Mouse (Mus musculus) embryonic facial prominence, embryonic 11.5 days (tissue): ENCODE results near the gene Mup6. TPM values are rescaled to one million over a fixed set of nuclear protein-coding genes. Genes with fewer than 3 reads are reported as not detected.

Experiments used
- ATAC-seq: fragments of 200-750 bp; cut with Nextera tagmentation; replicated peaks from 2 replicates; pipeline ENCODE4 v1.8.0; 2017; ENCODE audit warnings: low read depth; ENCODE audit not compliant: insufficient number of reproducible peaks, low FRiP score, low TSS enrichment
- DNase-seq: peaks from one replicate; pipeline ENCODE4 v3.0.0-alpha.2; 2015; ENCODE audit warnings: low spot score
- H3K27ac ChIP-seq: fragments of 300-500 bp; sonication (generic); replicated peaks from 2 replicates; pipeline ENCODE4 v1.5.1; 2014; ENCODE audit warnings: mild to moderate bottlenecking, low read depth, low read length, control low read depth
- H3K27me3 ChIP-seq: fragments of 300-500 bp; sonication (generic); 2 replicates; pipeline ENCODE4 v1.6.1; 2014; ENCODE audit warnings: mild to moderate bottlenecking, low read length, moderate library complexity, mixed read lengths; ENCODE audit not compliant: control insufficient read depth, insufficient read depth
- H3K36me3 ChIP-seq: fragments of 300-500 bp; sonication (generic); replicated peaks from 2 replicates; pipeline ENCODE4 v1.6.1; 2014; ENCODE audit warnings: low read depth, mild to moderate bottlenecking, low read length, moderate library complexity, mixed read lengths; ENCODE audit not compliant: control insufficient read depth, insufficient read depth
- H3K4me1 ChIP-seq: fragments of 300-500 bp; sonication (generic); 2 replicates; pipeline ENCODE4 v1.6.1; 2014; ENCODE audit warnings: low read length, mixed read lengths; ENCODE audit not compliant: control insufficient read depth, insufficient read depth
- H3K4me2 ChIP-seq: fragments of 300-500 bp; sonication (generic); 2 replicates; pipeline ENCODE4 v1.6.1; 2014; ENCODE audit warnings: low read depth, mild to moderate bottlenecking, control low read depth, low read length, moderate library complexity
- H3K4me3 ChIP-seq: fragments of 300-500 bp; sonication (generic); 2 replicates; pipeline ENCODE4 v1.5.1; 2014; ENCODE audit warnings: low read depth, low read length, control low read depth
- H3K9ac ChIP-seq: fragments of 300-500 bp; sonication (generic); replicated peaks from 2 replicates; pipeline ENCODE4 v1.6.1; 2014; ENCODE audit warnings: mild to moderate bottlenecking, control low read depth, low read length
- H3K9me3 ChIP-seq: fragments of 300-500 bp; sonication (generic); replicated peaks from 2 replicates; pipeline ENCODE4 v1.6.1; 2016; ENCODE audit warnings: mild to moderate bottlenecking, low read length, inconsistent platforms, mixed read lengths; ENCODE audit not compliant: control insufficient read depth
- WGBS: fragments of 180-500 bp; shearing (Covaris S2); extraction: QIAGEN DNeasy Blood & Tissue Kit; methylation state at CpG from one replicate; pipeline ENCODE4 v1.1.7; 2014; 5-methylcytosine and 5-hydroxymethylcytosine counted together
- polyA plus RNA-seq: library from polyadenylated mRNA; unstranded; fragments of >200 nt; fragmentation: Nextera tagmentation; extraction: Ambion mirVana; gene quantifications from 2 replicates; pipeline ENCODE4 v1.2.1, GENCODE M21; 2014

Gene Mup6
- polyA plus RNA-seq, result not detected in 2 replicates

- Histone ChIP-seq H3K9me3 (no peaks in the 10 kb centered on the region), H3K36me3 (no peaks in the 10 kb centered on the region), H3K4me1 (no peaks in the 10 kb centered on the region), H3K4me3 (no peak within 1 kb of the TSS), H3K27me3 (no peaks in the 10 kb centered on the region), H3K4me2 (no peak within 1 kb of the TSS), H3K27ac (no peak within 1 kb of the TSS), H3K9ac (no peak within 1 kb of the TSS)
- 43% methylated on average over 3 of the region's 3 CpGs for WGBS
- ATAC-seq (no peak), DNase-seq (no peak)
Observed at GRCm38 (mm10) chr4:59963405-59964344, at the start of gene Mup6. Gene Mup6, plus strand, starts transcription at chr4:59964294.

DNA sequence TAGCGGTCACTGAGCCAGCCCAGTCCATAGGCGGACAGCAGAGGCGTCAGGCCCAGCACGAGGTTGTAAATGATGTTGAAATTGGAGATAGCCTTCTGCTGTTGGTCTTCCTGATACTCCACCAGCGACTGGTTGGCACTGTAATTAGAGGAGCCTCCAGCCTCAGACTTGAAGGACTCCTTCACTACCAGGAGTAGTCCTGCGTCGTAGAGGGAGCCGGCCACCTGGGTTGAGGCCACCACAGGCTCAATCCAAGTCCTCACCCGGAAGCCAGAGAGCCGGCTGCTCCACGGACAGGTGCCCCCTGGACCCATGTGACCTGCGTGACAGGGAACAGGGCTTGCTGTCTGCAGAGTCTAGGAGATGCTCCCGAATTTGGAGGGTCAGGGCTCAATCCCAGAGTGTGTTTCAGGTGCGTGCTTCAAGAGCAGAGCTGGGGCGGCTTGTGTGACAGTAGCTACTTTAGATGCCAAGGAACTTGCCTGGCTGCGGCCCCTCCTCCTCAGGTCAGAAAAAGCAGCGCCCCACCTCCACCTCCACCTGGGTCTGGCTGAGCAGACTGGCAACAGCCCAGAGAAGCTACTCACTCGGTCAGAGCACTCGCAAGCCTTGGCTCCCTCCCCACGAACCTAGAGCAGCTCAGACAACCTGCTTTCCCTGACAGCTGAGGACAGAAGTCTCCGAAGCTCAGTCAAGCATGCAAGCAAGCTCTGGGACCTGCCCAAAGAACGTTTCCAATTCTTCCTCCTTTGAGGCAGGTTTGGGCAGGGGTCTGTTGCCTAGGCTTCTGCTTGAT lies 49.3 kb upstream of the Mup6 start, which contains the start of gene Slc46a2:
TSS of gene Slc46a2 (minus strand) at position 449 of the 796 bp plus-strand sequence.
- no peaks in the 10 kb centered on the region for H3K4me1 ChIP-seq
- DNase-seq (no peak), ATAC-seq (0 out of 2 replicates have a peak, but pooled peaks have one; percentile 29)
- H3K36me3 ChIP-seq, result no peaks in the 10 kb centered on the region
- H3K9me3 ChIP-seq, result no peaks in the 10 kb centered on the region
- no peak within 1 kb of the TSS for H3K9ac ChIP-seq
- no peak within 1 kb of the TSS for H3K4me3 ChIP-seq
- H3K27ac ChIP-seq, result no peak within 1 kb of the TSS
- H3K4me2 ChIP-seq, result peak within 1 kb of the TSS; percentile 2; the same call in 1 of the 2 replicates
- H3K27me3 ChIP-seq, result peaks cover 9% of the 10 kb centered on the region
- WGBS, result 16% methylated on average over 22 of the region's 22 CpGs

DNA sequence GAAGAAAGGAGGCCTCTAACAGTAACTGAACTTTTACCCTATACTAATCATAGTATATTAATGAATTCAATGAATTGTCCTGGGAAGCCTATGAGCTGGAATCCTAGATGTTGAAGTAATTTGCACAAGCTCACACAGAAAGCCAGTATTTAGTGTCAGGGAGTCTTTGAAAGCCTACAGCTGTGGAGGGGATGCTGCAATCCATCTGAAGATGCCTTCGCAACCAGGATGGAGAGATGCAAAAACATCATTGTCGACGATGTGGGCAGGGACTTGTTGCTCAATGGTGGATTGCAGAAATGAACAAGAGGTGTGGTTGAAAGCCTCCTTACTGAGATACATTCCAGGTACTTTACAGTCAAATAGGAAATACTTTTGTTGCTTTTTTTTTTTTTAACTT lies 46.1 kb upstream of the Mup6 start:
- Histone ChIP-seq H3K27me3 (peaks cover 9% of the 10 kb centered on the region), H3K4me2 (no peak overlapping the region), H3K9ac (no peak overlapping the region), H3K27ac (no peak overlapping the region), H3K4me3 (no peak overlapping the region), H3K36me3 (no peaks in the 10 kb centered on the region), H3K4me1 (no peaks in the 10 kb centered on the region), H3K9me3 (no peaks in the 10 kb centered on the region)
- DNase-seq, result no peak
- 99% methylated on average over 3 of the region's 3 CpGs for WGBS
- ATAC-seq, result no peak

GRCm38 (mm10) chr4:59925082-59925481 lies 39.0 kb upstream of the Mup6 start:
- Histone ChIP-seq H3K9me3 (no peaks in the 10 kb centered on the region), H3K27me3 (no peaks in the 10 kb centered on the region), H3K4me3 (no peak overlapping the region), H3K36me3 (no peaks in the 10 kb centered on the region), H3K27ac (no peak overlapping the region), H3K4me1 (no peaks in the 10 kb centered on the region), H3K4me2 (no peak overlapping the region), H3K9ac (no peak overlapping the region)
- ATAC-seq, result no peak
- WGBS, result 84% methylated on average over 9 of the region's 9 CpGs
- no peak for DNase-seq

- Histone ChIP-seq H3K36me3 (no peaks in the 10 kb centered on the region), H3K4me2 (no peak overlapping the region), H3K4me1 (no peaks in the 10 kb centered on the region), H3K9ac (no peak overlapping the region), H3K27me3 (no peaks in the 10 kb centered on the region), H3K27ac (no peak overlapping the region), H3K4me3 (no peak overlapping the region), H3K9me3 (no peaks in the 10 kb centered on the region)
- 82% methylated on average over 3 of the region's 3 CpGs for WGBS
- DNase-seq (no peak), ATAC-seq (0 out of 2 replicates have a peak, but pooled peaks have one; percentile 29)
Observed at GRCm38 (mm10) chr4:59927666-59928065, 36.4 kb upstream of the Mup6 start.

- DNase-seq, result peak; percentile 70
- no peak overlapping the region for H3K9ac ChIP-seq
Observed at GRCm38 (mm10) chr4:59928347-59928746, 35.7 kb upstream of the Mup6 start.

GRCm38 (mm10) chr4:59932505-59933281 lies 31.4 kb upstream of the Mup6 start:
- Histone ChIP-seq H3K9me3 (no peaks in the 10 kb centered on the region), H3K36me3 (no peaks in the 10 kb centered on the region), H3K4me3 (no peak overlapping the region), H3K4me1 (no peaks in the 10 kb centered on the region), H3K27me3 (no peaks in the 10 kb centered on the region), H3K27ac (no peak overlapping the region), H3K9ac (no peak overlapping the region), H3K4me2 (no peak overlapping the region)
- ATAC-seq, result peak; percentile 79
- WGBS, result 60% methylated on average over 6 of the region's 6 CpGs
- DNase-seq, result peak; percentile 54

More at GRCm38 (mm10) chr4:59928347-59928746, 35.7 kb upstream of the Mup6 start:
- Histone ChIP-seq H3K27me3 (no peaks in the 10 kb centered on the region), H3K36me3 (no peaks in the 10 kb centered on the region), H3K4me2 (no peak overlapping the region), H3K4me3 (no peak overlapping the region), H3K4me1 (no peaks in the 10 kb centered on the region), H3K27ac (no peak overlapping the region), H3K9me3 (no peaks in the 10 kb centered on the region)
- WGBS, result 22% methylated on average over 6 of the region's 6 CpGs
- no peak for ATAC-seq
